Mouse (Mus musculus): ENCODE results near the gene Myl4. TPM values are rescaled to one million over a fixed set of nuclear protein-coding genes. Genes with fewer than 3 reads are reported as not detected.
"Not testable (repeated sequence)": the region's sequence is repeated elsewhere in the genome, so short reads cannot be mapped to it uniquely, and the experiment has no call there.

The Myl4 gene
- 90.2 and 115 TPM in 2 replicates for polyA plus RNA-seq (2015; fragmentation: Nextera tagmentation; extraction: Ambion mirVana)

- Histone ChIP-seq H3K4me2 (ENCODE audit: low read depth, low read length) (peak within 1 kb of the TSS; percentile 88), H3K36me3 (ENCODE audit: control insufficient read depth, insufficient read depth, low read length) (no peaks in the 10 kb centered on the region), H3K9me3 (ENCODE audit: control insufficient read depth, low read length) (no peaks in the 10 kb centered on the region), H3K27ac (ENCODE audit: low read length) (peak within 1 kb of the TSS; percentile 88), H3K9ac (ENCODE audit: low read length) (peak within 1 kb of the TSS; percentile 95), H3K4me3 (ENCODE audit: low read length) (peak within 1 kb of the TSS; percentile 73), H3K27me3 (ENCODE audit: control insufficient read depth, insufficient read depth, low read depth, low read length) (no peaks in the 10 kb centered on the region), H3K4me1 (replicated peaks; ENCODE audit: control insufficient read depth, insufficient read depth, low read length) (peaks cover 14% of the 10 kb centered on the region)
- ATAC-seq (ENCODE audit: low read depth) = peak; percentile 97
- 0% methylated on average over 35 of the region's 35 CpGs for WGBS
Observed at GRCm38 (mm10) chr11:104550406-104550974, at the start of gene Myl4, which contains the start of gene Cdc27. Gene Myl4 (plus strand): TSS chr11:104550663. Gene Cdc27 (minus strand): TSS chr11:104550620.

GRCm38 (mm10) chr11:104508455-104508854, 42.0 kb upstream of the Myl4 start:
- Histone ChIP-seq H3K4me1 (replicated peaks; ENCODE audit: control insufficient read depth, insufficient read depth, low read length) (no peaks in the 10 kb centered on the region), H3K4me2 (ENCODE audit: low read depth, low read length) (no peak overlapping the region), H3K4me3 (ENCODE audit: low read length) (no peak overlapping the region), H3K27ac (ENCODE audit: low read length) (no peak overlapping the region), H3K36me3 (ENCODE audit: control insufficient read depth, insufficient read depth, low read length) (peaks cover 44% of the 10 kb centered on the region), H3K9me3 (ENCODE audit: control insufficient read depth, low read length) (no peaks in the 10 kb centered on the region), H3K9ac (ENCODE audit: low read length) (no peak overlapping the region), H3K27me3 (ENCODE audit: control insufficient read depth, insufficient read depth, low read depth, low read length) (no peaks in the 10 kb centered on the region)
- ATAC-seq (ENCODE audit: low read depth) = no peak
- WGBS = 85% methylated on average over 4 of the region's 4 CpGs

- no peak overlapping the region for H3K4me3 ChIP-seq (ENCODE audit: low read length)
- no peak overlapping the region for H3K4me2 ChIP-seq (ENCODE audit: low read depth, low read length)
- no peak overlapping the region for H3K9ac ChIP-seq (ENCODE audit: low read length)
- H3K27ac ChIP-seq (ENCODE audit: low read length) = no peak overlapping the region
- H3K36me3 ChIP-seq (ENCODE audit: control insufficient read depth, insufficient read depth, low read length) = peaks cover 43% of the 10 kb centered on the region
- no peaks in the 10 kb centered on the region for H3K9me3 ChIP-seq (ENCODE audit: control insufficient read depth, low read length)
- 79% methylated on average over 2 of the region's 2 CpGs for WGBS
- no peaks in the 10 kb centered on the region for H3K4me1 ChIP-seq (replicated peaks; ENCODE audit: control insufficient read depth, insufficient read depth, low read length)
- no peaks in the 10 kb centered on the region for H3K27me3 ChIP-seq (ENCODE audit: control insufficient read depth, insufficient read depth, low read depth, low read length)
- ATAC-seq (ENCODE audit: low read depth) = no peak
Observed at GRCm38 (mm10) chr11:104510606-104511005, 39.9 kb upstream of the Myl4 start.

GRCm38 (mm10) chr11:104512436-104512835, 38.0 kb upstream of the Myl4 start:
- Histone ChIP-seq H3K36me3 (ENCODE audit: control insufficient read depth, insufficient read depth, low read length) (peaks cover 45% of the 10 kb centered on the region), H3K4me2 (ENCODE audit: low read depth, low read length) (no peak overlapping the region), H3K27me3 (ENCODE audit: control insufficient read depth, insufficient read depth, low read depth, low read length) (no peaks in the 10 kb centered on the region), H3K4me3 (ENCODE audit: low read length) (no peak overlapping the region), H3K9ac (ENCODE audit: low read length) (no peak overlapping the region), H3K9me3 (ENCODE audit: control insufficient read depth, low read length) (no peaks in the 10 kb centered on the region), H3K27ac (ENCODE audit: low read length) (no peak overlapping the region), H3K4me1 (replicated peaks; ENCODE audit: control insufficient read depth, insufficient read depth, low read length) (no peaks in the 10 kb centered on the region)
- 84% methylated on average over 4 of the region's 4 CpGs for WGBS
- ATAC-seq (ENCODE audit: low read depth) = no peak

- ATAC-seq (ENCODE audit: low read depth) = no peak
- Histone ChIP-seq H3K27me3 (ENCODE audit: control insufficient read depth, insufficient read depth, low read depth, low read length) (no peaks in the 10 kb centered on the region), H3K36me3 (ENCODE audit: control insufficient read depth, insufficient read depth, low read length) (peaks cover 32% of the 10 kb centered on the region), H3K9ac (ENCODE audit: low read length) (no peak overlapping the region), H3K4me2 (ENCODE audit: low read depth, low read length) (no peak overlapping the region), H3K4me1 (replicated peaks; ENCODE audit: control insufficient read depth, insufficient read depth, low read length) (no peaks in the 10 kb centered on the region), H3K4me3 (ENCODE audit: low read length) (no peak overlapping the region), H3K27ac (ENCODE audit: low read length) (no peak overlapping the region), H3K9me3 (ENCODE audit: control insufficient read depth, low read length) (no peaks in the 10 kb centered on the region)
- 92% methylated on average over 6 of the region's 6 CpGs for WGBS
Observed at GRCm38 (mm10) chr11:104525935-104526334, 24.5 kb upstream of the Myl4 start.

GRCm38 (mm10) chr11:104536843-104537242, 13.6 kb upstream of the Myl4 start:
- Histone ChIP-seq H3K27ac (ENCODE audit: low read length) (no peak overlapping the region), H3K27me3 (ENCODE audit: control insufficient read depth, insufficient read depth, low read depth, low read length) (no peaks in the 10 kb centered on the region), H3K9ac (ENCODE audit: low read length) (no peak overlapping the region), H3K36me3 (ENCODE audit: control insufficient read depth, insufficient read depth, low read length) (peaks cover 25% of the 10 kb centered on the region), H3K4me2 (ENCODE audit: low read depth, low read length) (no peak overlapping the region), H3K4me3 (ENCODE audit: low read length) (no peak overlapping the region), H3K9me3 (ENCODE audit: control insufficient read depth, low read length) (peaks cover 2% of the 10 kb centered on the region; the same call in 1 of the 2 replicates), H3K4me1 (replicated peaks; ENCODE audit: control insufficient read depth, insufficient read depth, low read length) (no peaks in the 10 kb centered on the region)
- ATAC-seq (ENCODE audit: low read depth) = no peak
- WGBS = 81% methylated on average over 2 of the region's 2 CpGs

- no peak for ATAC-seq (ENCODE audit: low read depth)
- no peak overlapping the region for H3K27ac ChIP-seq (ENCODE audit: low read length)
- no peak overlapping the region for H3K4me3 ChIP-seq (ENCODE audit: low read length)
- H3K4me2 ChIP-seq (ENCODE audit: low read depth, low read length) = no peak overlapping the region
- no peaks in the 10 kb centered on the region for H3K4me1 ChIP-seq (replicated peaks; ENCODE audit: control insufficient read depth, insufficient read depth, low read length)
- H3K27me3 ChIP-seq (ENCODE audit: control insufficient read depth, insufficient read depth, low read depth, low read length) = no peaks in the 10 kb centered on the region
- peaks cover 2% of the 10 kb centered on the region; the same call in 1 of the 2 replicates for H3K9me3 ChIP-seq (ENCODE audit: control insufficient read depth, low read length)
- WGBS = 97% methylated on average over 2 of the region's 2 CpGs
- H3K9ac ChIP-seq (ENCODE audit: low read length) = no peak overlapping the region
- H3K36me3 ChIP-seq (ENCODE audit: control insufficient read depth, insufficient read depth, low read length) = peaks cover 20% of the 10 kb centered on the region
Observed at GRCm38 (mm10) chr11:104537945-104538555, 12.4 kb upstream of the Myl4 start.

GRCm38 (mm10) chr11:104539811-104540210, 10.7 kb upstream of the Myl4 start:
- WGBS = 92% methylated on average over 5 of the region's 5 CpGs
- peaks cover 7% of the 10 kb centered on the region for H3K36me3 ChIP-seq (ENCODE audit: control insufficient read depth, insufficient read depth, low read length)
- H3K4me2 ChIP-seq (ENCODE audit: low read depth, low read length) = no peak overlapping the region
- H3K27ac ChIP-seq (ENCODE audit: low read length) = no peak overlapping the region
- no peak overlapping the region for H3K9ac ChIP-seq (ENCODE audit: low read length)
- no peaks in the 10 kb centered on the region for H3K27me3 ChIP-seq (ENCODE audit: control insufficient read depth, insufficient read depth, low read depth, low read length)
- no peaks in the 10 kb centered on the region for H3K4me1 ChIP-seq (replicated peaks; ENCODE audit: control insufficient read depth, insufficient read depth, low read length)
- H3K9me3 ChIP-seq (ENCODE audit: control insufficient read depth, low read length) = peaks cover 2% of the 10 kb centered on the region; the same call in 1 of the 2 replicates
- H3K4me3 ChIP-seq (ENCODE audit: low read length) = no peak overlapping the region
- no peak for ATAC-seq (ENCODE audit: low read depth)

- not testable (repeated sequence) for H3K27ac ChIP-seq (ENCODE audit: low read length); H3K4me2 ChIP-seq (ENCODE audit: low read depth, low read length); H3K4me1 ChIP-seq (replicated peaks; ENCODE audit: control insufficient read depth, insufficient read depth, low read length); ATAC-seq (ENCODE audit: low read depth); H3K27me3 ChIP-seq (ENCODE audit: control insufficient read depth, insufficient read depth, low read depth, low read length); H3K4me3 ChIP-seq (ENCODE audit: low read length); H3K9me3 ChIP-seq (ENCODE audit: control insufficient read depth, low read length); H3K9ac ChIP-seq (ENCODE audit: low read length); H3K36me3 ChIP-seq (ENCODE audit: control insufficient read depth, insufficient read depth, low read length)
- WGBS = 98% methylated on average over 2 of the region's 2 CpGs
Observed at GRCm38 (mm10) chr11:104543337-104543736, 7.1 kb upstream of the Myl4 start.
